Mouse (Mus musculus) myocyte (in vitro differentiated cells): ENCODE measurements around the gene Ankrd27. TPM values are rescaled to one million over a fixed set of nuclear protein-coding genes. Genes with fewer than 3 reads are reported as not detected.
"Not testable (repeated sequence)": the region's sequence is repeated elsewhere in the genome, so short reads cannot be mapped to it uniquely, and the experiment has no call there.

Source experiments
- H3K27me3 ChIP-seq: one replicate; pipeline ENCODE4 v1.6.1; 2011; ENCODE audit not compliant: control insufficient read depth, insufficient read depth, insufficient read length
- H3K36me3 ChIP-seq: one replicate; pipeline ENCODE4 v1.6.1; 2011; ENCODE audit not compliant: control insufficient read depth, insufficient read depth
- H3K4me2 ChIP-seq: one replicate; pipeline ENCODE4 v1.6.1; 2011; ENCODE audit warnings: low read depth, control low read depth
- H3K4me3 ChIP-seq: one replicate; pipeline ENCODE4 v1.5.1; 2011; ENCODE audit warnings: mild to moderate bottlenecking, control low read depth, moderate library complexity
- H3K79me2 ChIP-seq: one replicate; pipeline ENCODE4 v1.6.1; 2011; ENCODE audit not compliant: control insufficient read depth, insufficient read depth
- H3ac ChIP-seq: one replicate; pipeline ENCODE4 v1.6.1; 2011; ENCODE audit not compliant: control insufficient read depth, insufficient read length
- CEBPB ChIP-seq: IDR thresholded peaks from 2 replicates; pipeline ENCODE4 v1.6.1; 2011; ENCODE audit warnings: mild to moderate bottlenecking, moderate library complexity; ENCODE audit not compliant: poor library complexity, insufficient read depth, severe bottlenecking
- E2F4 ChIP-seq: IDR thresholded peaks from one replicate; pipeline ENCODE4 v1.6.1; 2011; ENCODE audit warnings: mild to moderate bottlenecking, control low read depth, moderate library complexity; ENCODE audit not compliant: insufficient read depth
- MAX ChIP-seq: IDR thresholded peaks from one replicate; pipeline ENCODE4 v1.6.1; 2011; ENCODE audit warnings: low read depth, mild to moderate bottlenecking, control low read depth
- MYOD1 ChIP-seq, 3 experiments: IDR thresholded peaks; one replicate each; pipeline ENCODE4 v1.6.1; 2011; ENCODE audit warnings: control low read depth in 2 of 3, low read depth in 2 of 3, mild to moderate bottlenecking in 2 of 3, moderate library complexity in 1 of 3; ENCODE audit not compliant: insufficient read length in 2 of 3, control insufficient read depth in 1 of 3
- MYOG ChIP-seq, 3 experiments: IDR thresholded peaks; one replicate each; pipeline ENCODE4 v1.6.1; 2011; ENCODE audit warnings: control low read depth in 2 of 3, low read depth in 2 of 3, mild to moderate bottlenecking in 2 of 3; ENCODE audit not compliant: insufficient read length in 2 of 3, control insufficient read depth in 1 of 3, insufficient read depth in 1 of 3
- POLR2A ChIP-seq: IDR thresholded peaks from one replicate; pipeline ENCODE4 v1.6.1; 2011; ENCODE audit warnings: low read depth, mild to moderate bottlenecking, control low read depth, moderate library complexity; ENCODE audit not compliant: insufficient read length
- POLR2AphosphoS2 ChIP-seq: IDR thresholded peaks from one replicate; pipeline ENCODE4 v1.6.1; 2011; ENCODE audit warnings: low read depth, control low read depth; ENCODE audit not compliant: insufficient read length
- REST ChIP-seq: IDR thresholded peaks from one replicate; pipeline ENCODE4 v1.6.1; 2011; ENCODE audit warnings: mild to moderate bottlenecking, control low read depth, moderate library complexity; ENCODE audit not compliant: insufficient read depth, insufficient read length
- SRF ChIP-seq: IDR thresholded peaks from one replicate; pipeline ENCODE4 v1.6.1; 2011; ENCODE audit warnings: low read depth; ENCODE audit not compliant: control insufficient read depth, insufficient read length
- TCF12 ChIP-seq: IDR thresholded peaks from one replicate; pipeline ENCODE4 v1.6.1; 2011; ENCODE audit warnings: mild to moderate bottlenecking, control low read depth; ENCODE audit not compliant: poor library complexity, insufficient read depth, severe bottlenecking
- TCF3 ChIP-seq: IDR thresholded peaks from one replicate; pipeline ENCODE4 v1.6.1; 2011; ENCODE audit warnings: low read depth, control low read depth; ENCODE audit not compliant: insufficient read length
- USF1 ChIP-seq: IDR thresholded peaks from one replicate; pipeline ENCODE4 v1.6.1; 2011; ENCODE audit warnings: low read depth, mild to moderate bottlenecking, control low read depth, moderate library complexity
- polyA plus RNA-seq: library from polyadenylated mRNA; unstranded; fragments of >200 nt; fragmentation: generic; extraction: Trizol; gene quantifications from one replicate; pipeline ENCODE4 v1.2.1, GENCODE M21; 2012; ENCODE audit warnings: missing spikeins

The Ankrd27 gene
- polyA plus RNA-seq, 1 experiment: 13.0 TPM

DNA sequence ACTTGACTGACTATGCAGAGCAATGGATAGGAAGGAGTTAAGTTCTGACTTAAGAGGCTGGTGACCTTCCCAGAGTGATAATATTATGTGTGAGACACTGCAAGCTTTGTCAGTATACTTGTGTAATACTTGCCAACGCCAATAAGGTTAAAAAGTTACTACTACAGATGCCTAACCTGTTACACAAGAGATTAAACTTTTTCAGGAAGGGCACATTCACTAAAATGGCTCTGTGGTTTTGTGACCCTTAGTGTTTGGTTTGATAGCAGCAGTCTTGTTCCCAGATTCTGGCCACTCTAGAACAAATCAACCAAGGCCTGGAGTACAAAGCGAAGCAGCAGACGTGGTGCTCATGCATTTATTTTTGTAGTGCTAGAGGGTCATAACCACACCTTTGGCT, 28.5 kb upstream of the Ankrd27 start:
- H3K4me3 ChIP-seq: no peak overlapping the region
- no peak overlapping the region for H3K4me2 ChIP-seq
- H3K79me2 ChIP-seq: no peaks in the 10 kb centered on the region
- H3K36me3 ChIP-seq: no peaks in the 10 kb centered on the region
- TF ChIP-seq USF1: no peak
- no peak for TF ChIP-seq SRF
- no peak for TF ChIP-seq POLR2AphosphoS2
- TF ChIP-seq REST: no peak
- TF ChIP-seq CEBPB: no peak
- TF ChIP-seq POLR2A: no peak
- no peak for TF ChIP-seq MYOD1 (IDR thresholded peaks at IDR 0.05; ENCODE audit: control insufficient read depth in 1 of 3, insufficient read length in 2 of 3, low read depth in 2 of 3)
- TF ChIP-seq E2F4: no peak
- no peak for TF ChIP-seq TCF12
- no peak for TF ChIP-seq TCF3
- TF ChIP-seq MYOG (IDR thresholded peaks at IDR 0.05; ENCODE audit: control insufficient read depth in 1 of 3, insufficient read depth in 1 of 3, insufficient read length in 2 of 3, low read depth in 2 of 3): no peak
- TF ChIP-seq MAX: no peak
- H3ac ChIP-seq: no peak overlapping the region
- peaks cover 13% of the 10 kb centered on the region for H3K27me3 ChIP-seq

DNA sequence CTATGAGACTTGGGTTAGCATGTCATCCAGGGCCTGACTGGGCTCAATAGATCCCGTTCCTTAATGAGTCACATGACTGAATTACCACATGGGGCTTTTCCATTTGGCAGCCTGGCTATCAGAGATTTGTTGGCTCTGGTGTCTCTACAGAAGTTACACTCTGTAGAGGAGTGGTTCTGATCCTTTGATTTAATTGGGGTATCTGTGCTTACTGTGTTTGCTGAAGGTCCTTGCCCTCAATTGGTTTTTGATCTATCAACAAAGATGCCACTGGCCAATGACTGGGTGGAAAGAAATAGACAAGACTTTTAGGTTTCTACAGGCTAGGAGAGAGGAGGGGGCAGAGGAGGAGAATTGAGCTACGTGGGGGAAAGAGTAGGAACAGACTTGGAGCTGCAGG, 27.4 kb upstream of the Ankrd27 start:
- TF ChIP-seq MAX: no peak
- no peak for TF ChIP-seq POLR2A
- TF ChIP-seq CEBPB: no peak
- no peak for TF ChIP-seq MYOG (IDR thresholded peaks at IDR 0.05; ENCODE audit: control insufficient read depth in 1 of 3, insufficient read depth in 1 of 3, insufficient read length in 2 of 3, low read depth in 2 of 3)
- TF ChIP-seq TCF12: no peak
- no peak for TF ChIP-seq TCF3
- no peak for TF ChIP-seq MYOD1 (IDR thresholded peaks at IDR 0.05; ENCODE audit: control insufficient read depth in 1 of 3, insufficient read length in 2 of 3, low read depth in 2 of 3)
- no peak for TF ChIP-seq E2F4
- no peaks in the 10 kb centered on the region for H3K79me2 ChIP-seq
- no peak overlapping the region for H3ac ChIP-seq

DNA sequence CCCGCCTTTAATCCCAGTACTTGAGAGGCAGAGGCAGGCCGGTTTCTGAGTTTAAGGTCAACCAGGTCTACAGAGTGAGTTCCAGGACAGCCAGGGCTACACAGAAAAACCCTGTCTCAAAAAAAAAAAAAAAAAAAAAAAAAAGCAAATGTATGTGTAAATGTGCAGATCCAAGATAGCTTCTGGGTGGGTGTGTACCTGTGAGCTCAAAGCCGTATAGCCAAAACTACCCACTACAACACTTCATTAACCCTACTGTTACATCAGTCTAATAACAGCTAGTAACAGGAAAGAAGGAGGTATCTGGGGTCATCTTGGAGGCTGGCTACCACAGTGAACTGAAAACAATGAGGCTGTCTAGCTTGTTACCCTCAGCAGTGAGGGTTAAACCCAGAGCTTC, 26.2 kb upstream of the Ankrd27 start:
- Histone ChIP-seq H3ac (no peak overlapping the region), H3K36me3 (no peaks in the 10 kb centered on the region), H3K4me3 (no peak overlapping the region), H3K4me2 (no peak overlapping the region), H3K27me3 (peaks cover 13% of the 10 kb centered on the region), H3K79me2 (no peaks in the 10 kb centered on the region)
- TF ChIP-seq MYOG (IDR thresholded peaks at IDR 0.05; ENCODE audit: control insufficient read depth in 1 of 3, insufficient read depth in 1 of 3, insufficient read length in 2 of 3, low read depth in 2 of 3): no peak
- TF ChIP-seq TCF3: no peak
- no peak for TF ChIP-seq E2F4
- TF ChIP-seq POLR2A: no peak
- no peak for TF ChIP-seq MAX
- TF ChIP-seq MYOD1 (IDR thresholded peaks at IDR 0.05; ENCODE audit: control insufficient read depth in 1 of 3, insufficient read length in 2 of 3, low read depth in 2 of 3): no peak

More for the DNA sequence above, 27.4 kb upstream of the Ankrd27 start:
- peaks cover 13% of the 10 kb centered on the region for H3K27me3 ChIP-seq
- H3K36me3 ChIP-seq: no peaks in the 10 kb centered on the region
- H3K4me2 ChIP-seq: no peak overlapping the region
- no peak overlapping the region for H3K4me3 ChIP-seq

DNA sequence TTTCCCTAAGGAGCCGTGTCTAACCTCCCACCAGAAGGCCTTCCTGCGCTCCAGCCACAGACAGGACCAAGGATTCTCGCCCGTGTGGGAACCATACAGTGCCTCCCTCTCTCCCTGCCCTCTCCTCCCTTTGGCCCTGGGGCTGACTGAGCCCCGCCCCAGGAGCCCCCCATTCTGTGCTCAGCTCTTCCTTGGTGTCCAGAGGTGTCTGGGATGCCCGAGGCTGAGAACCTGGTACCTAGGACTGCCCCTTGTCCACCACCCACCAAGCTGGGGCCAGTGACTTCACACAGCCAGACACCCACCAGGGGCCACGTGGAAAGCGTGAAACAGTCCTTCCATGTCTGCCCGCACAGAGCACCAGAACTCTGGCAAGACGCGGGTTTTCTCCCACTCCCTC, 23.0 kb upstream of the Ankrd27 start:
- TF ChIP-seq TCF12: no peak
- no peak for TF ChIP-seq MAX
- no peak for TF ChIP-seq REST
- no peak for TF ChIP-seq CEBPB
- TF ChIP-seq MYOG (IDR thresholded peaks at IDR 0.05; ENCODE audit: control insufficient read depth in 1 of 3, insufficient read depth in 1 of 3, insufficient read length in 2 of 3, low read depth in 2 of 3): no peak
- TF ChIP-seq POLR2AphosphoS2: no peak
- no peak for TF ChIP-seq TCF3
- no peak for TF ChIP-seq POLR2A
- TF ChIP-seq E2F4: no peak
- no peak overlapping the region for H3K4me2 ChIP-seq
- H3K79me2 ChIP-seq: no peaks in the 10 kb centered on the region
- no peak overlapping the region for H3K4me3 ChIP-seq
- no peak overlapping the region for H3ac ChIP-seq
- H3K27me3 ChIP-seq: peaks cover 25% of the 10 kb centered on the region
- H3K36me3 ChIP-seq: no peaks in the 10 kb centered on the region

DNA sequence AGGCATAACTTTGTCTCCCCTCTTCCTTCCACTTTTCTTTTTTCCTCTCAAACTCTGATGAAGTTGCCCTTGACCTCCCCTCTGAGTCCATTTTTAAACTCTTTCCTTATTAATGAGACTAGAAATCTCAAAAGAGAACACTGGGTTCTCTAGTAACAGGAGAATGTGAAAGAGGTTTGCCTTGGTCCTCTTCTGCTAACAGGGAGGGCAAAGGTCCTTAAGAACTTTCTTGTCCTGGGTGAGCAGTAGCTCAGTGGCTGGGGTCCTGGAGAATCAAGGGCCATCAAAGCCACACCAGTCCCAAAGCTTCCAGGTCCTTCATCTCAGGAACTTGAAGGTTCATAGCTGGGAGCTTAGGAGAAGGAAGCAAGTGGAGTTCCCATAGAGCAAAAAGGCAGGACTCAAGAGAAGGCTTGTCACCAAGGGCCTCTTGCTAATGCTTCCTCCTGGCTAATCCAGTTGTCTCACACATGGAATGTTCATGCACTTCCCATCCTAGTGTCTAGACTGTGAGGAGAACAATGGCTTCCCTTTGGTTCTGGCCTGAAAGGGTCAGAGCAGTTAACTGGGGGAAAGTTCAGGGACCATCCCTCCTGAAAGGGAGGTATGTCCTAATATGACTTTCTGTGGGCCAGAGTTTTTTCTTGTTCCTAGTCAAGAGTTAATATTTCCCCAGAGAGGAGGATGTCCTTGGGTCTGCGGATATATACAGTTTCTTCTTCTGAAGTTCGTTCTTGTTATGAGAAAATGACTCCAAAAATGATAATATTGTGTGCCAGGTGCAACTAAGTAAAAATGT, 21.8 kb upstream of the Ankrd27 start:
- Histone ChIP-seq H3K36me3 (no peaks in the 10 kb centered on the region), H3K27me3 (peaks cover 25% of the 10 kb centered on the region), H3K4me2 (no peak overlapping the region), H3K79me2 (no peaks in the 10 kb centered on the region), H3ac (no peak overlapping the region), H3K4me3 (no peak overlapping the region)
- TF ChIP-seq CEBPB (no peak), POLR2AphosphoS2 (no peak), SRF (no peak), TCF12 (no peak), USF1 (no peak), POLR2A (no peak), MYOD1 (IDR thresholded peaks at IDR 0.05; ENCODE audit: control insufficient read depth in 1 of 3, insufficient read length in 2 of 3, low read depth in 2 of 3) (no peak), MYOG (IDR thresholded peaks at IDR 0.05; ENCODE audit: control insufficient read depth in 1 of 3, insufficient read depth in 1 of 3, insufficient read length in 2 of 3, low read depth in 2 of 3) (no peak), REST (no peak), E2F4 (no peak), TCF3 (no peak), MAX (no peak)

DNA sequence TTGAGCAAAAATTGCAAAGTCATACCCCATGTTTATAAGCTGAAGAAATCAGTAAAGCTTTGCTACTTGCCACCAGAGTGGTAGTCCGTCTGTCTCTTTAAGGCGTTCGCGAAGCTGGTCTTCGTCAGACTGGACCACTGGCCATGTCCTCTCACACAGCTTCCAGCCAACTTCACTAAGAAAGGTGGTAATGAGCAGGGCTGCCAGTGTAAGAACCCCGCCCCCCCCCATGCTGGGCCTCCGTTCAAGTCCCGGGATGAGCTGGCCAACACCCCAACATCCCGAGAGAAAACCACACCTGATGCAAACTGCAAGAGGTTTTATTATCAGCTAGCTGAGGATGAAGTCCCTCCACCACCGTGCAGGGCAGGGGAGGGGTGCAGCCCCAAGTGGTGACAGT, 21.2 kb upstream of the Ankrd27 start:
- not testable (repeated sequence) for H3ac ChIP-seq, H3K36me3 ChIP-seq, H3K4me3 ChIP-seq, H3K4me2 ChIP-seq, H3K79me2 ChIP-seq
- H3K27me3 ChIP-seq: peaks cover 25% of the 10 kb centered on the region

DNA sequence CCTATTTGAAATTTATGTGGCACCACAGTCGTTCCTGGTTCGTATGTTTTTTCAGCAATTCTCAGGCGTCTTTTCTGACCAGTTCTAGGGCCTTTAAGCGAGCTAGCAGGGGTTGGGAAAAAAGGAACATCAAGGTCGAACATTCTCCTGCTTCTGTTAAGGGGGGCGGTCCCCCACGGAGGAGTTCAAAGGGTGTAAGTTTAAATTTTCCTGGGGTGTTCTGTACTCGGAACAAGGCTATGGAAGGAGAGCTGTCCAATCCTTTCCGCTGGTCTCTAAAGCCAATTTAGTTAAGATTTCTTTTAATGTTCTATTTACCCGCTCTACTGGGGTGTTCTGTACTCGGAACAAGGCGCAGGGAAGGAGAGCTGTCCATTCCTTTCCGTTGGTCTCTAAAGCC, 20.1 kb upstream of the Ankrd27 start:
- H3ac ChIP-seq: not testable (repeated sequence)

More for the DNA sequence above, 20.1 kb upstream of the Ankrd27 start:
- not testable (repeated sequence) for H3K4me2 ChIP-seq, H3K79me2 ChIP-seq, H3K36me3 ChIP-seq, H3K4me3 ChIP-seq
- peaks cover 23% of the 10 kb centered on the region for H3K27me3 ChIP-seq
